Mouse (Mus musculus): Measurements from ENCODE around the gene Tbc1d1. TPM values are rescaled to one million over a fixed set of nuclear protein-coding genes. Genes with fewer than 3 reads are reported as not detected.

Tbc1d1 gene
- total and polyA plus RNA-seq, 3 experiments: 26.0 to 38.6 (median 31.9) TPM

GRCm38 (mm10) chr5:64236561-64236960, 80.5 kb downstream of the Tbc1d1 start:
- Histone ChIP-seq H3K9me3 (replicated peaks; ENCODE audit: low read length) (no peaks in the 10 kb centered on the region), H3K4me1 (ENCODE audit: control insufficient read depth in 1 of 2, insufficient read depth in 2 of 2) (peaks cover 17 to 93% of the 10 kb centered on the region in 2 experiments), H3K27me3 (replicated peaks) (no peaks in the 10 kb centered on the region), H3K79me2 (replicated peaks; ENCODE audit: control insufficient read depth, extremely low read depth, insufficient read depth, poor library complexity, severe bottlenecking) (peaks cover 6% of the 10 kb centered on the region; the same call in 1 of the 2 replicates), H3K27ac (ENCODE audit: insufficient read depth, low read depth) (no peak overlapping the region), H3K4me2 (ENCODE audit: insufficient read depth, low read depth, poor library complexity, severe bottlenecking) (no peak overlapping the region), H3K9ac (ENCODE audit: insufficient read depth, low read depth) (no peak overlapping the region), H3K36me3 (replicated peaks in 1 of 2; ENCODE audit: control insufficient read depth in 1 of 2, insufficient read depth in 1 of 2, low read length in 1 of 2) (peaks cover 0 to 7% of the 10 kb centered on the region in 2 experiments), H3K4me3 (replicated peaks in 1 of 3; ENCODE audit: low read depth in 2 of 3, low read length in 2 of 3, poor library complexity in 1 of 3) (no peak overlapping the region)
- in situ Hi-C loops (cut with MboI; ENCODE audit: low pct_ligation_motif_present, low pct_unique_long_range_greater_than_20kb, low sequenced_read_pairs): no loop called here
- dilution Hi-C loops (cut with MboI; ENCODE audit: extremely low pct_ligation_motif_present, extremely low pct_unique_long_range_greater_than_20kb, low sequenced_read_pairs): no loop called here
- TF ChIP-seq MAX (IDR thresholded peaks at IDR 0.05; ENCODE audit: low read length) (no peak), ZMIZ1 (IDR thresholded peaks at IDR 0.05; ENCODE audit: low read depth, low read length) (no peak), MYC (IDR thresholded peaks at IDR 0.05; ENCODE audit: low read depth, low read length) (no peak), ZKSCAN1 (IDR thresholded peaks at IDR 0.05; ENCODE audit: borderline replicate concordance, low read depth, low read length) (no peak), JUND (conservative IDR thresholded peaks at IDR 0.05; ENCODE audit: low read depth, low read length) (no peak), ZNF384 (IDR thresholded peaks at IDR 0.05; ENCODE audit: low read depth, low read length) (no peak), ELF1 (IDR thresholded peaks at IDR 0.05; ENCODE audit: low read depth, low read length) (no peak)
- no peak for DNase-seq (ENCODE audit: extremely low read depth)

- H3K9ac ChIP-seq (ENCODE audit: insufficient read depth, low read depth): no peak overlapping the region
- peaks cover 23 to 93% of the 10 kb centered on the region in 2 experiments for H3K4me1 ChIP-seq (ENCODE audit: control insufficient read depth in 1 of 2, insufficient read depth in 2 of 2)
- in situ Hi-C loops (cut with MboI; ENCODE audit: low pct_ligation_motif_present, low pct_unique_long_range_greater_than_20kb, low sequenced_read_pairs) (no loop called here), dilution Hi-C loops (cut with MboI; ENCODE audit: extremely low pct_ligation_motif_present, extremely low pct_unique_long_range_greater_than_20kb, low sequenced_read_pairs) (no loop called here)
- no peak for DNase-seq (ENCODE audit: extremely low read depth)
- H3K36me3 ChIP-seq (replicated peaks in 1 of 2; ENCODE audit: control insufficient read depth in 1 of 2, insufficient read depth in 1 of 2, low read length in 1 of 2): peaks cover 0 to 7% of the 10 kb centered on the region in 2 experiments
- no peak overlapping the region for H3K27ac ChIP-seq (ENCODE audit: insufficient read depth, low read depth)
- peaks cover 6% of the 10 kb centered on the region; the same call in 1 of the 2 replicates for H3K79me2 ChIP-seq (replicated peaks; ENCODE audit: control insufficient read depth, extremely low read depth, insufficient read depth, poor library complexity, severe bottlenecking)
- H3K27me3 ChIP-seq (replicated peaks): no peaks in the 10 kb centered on the region
- no peak for TF ChIP-seq BHLHE40 (IDR thresholded peaks at IDR 0.05; ENCODE audit: low read depth, low read length)
- no peak for TF ChIP-seq PAX5 (IDR thresholded peaks at IDR 0.05; ENCODE audit: low read length)
- no peak for TF ChIP-seq USF2 (conservative IDR thresholded peaks at IDR 0.05; ENCODE audit: low read depth, low read length)
- no peak for TF ChIP-seq EP300 (IDR thresholded peaks at IDR 0.05; ENCODE audit: low read length)
- no peak for TF ChIP-seq ZMIZ1 (IDR thresholded peaks at IDR 0.05; ENCODE audit: low read depth, low read length)
- TF ChIP-seq CTCF (conservative IDR thresholded peaks at IDR 0.05 in 1 of 2, IDR thresholded peaks at IDR 0.05 in 1 of 2; ENCODE audit: low read depth in 2 of 2, low read length in 2 of 2): no peak
- no peak for TF ChIP-seq RCOR1 (conservative IDR thresholded peaks at IDR 0.05; ENCODE audit: low read depth, low read length)
- no peak for TF ChIP-seq KAT2A (IDR thresholded peaks at IDR 0.05; ENCODE audit: insufficient replicate concordance, low read length)
- H3K9me3 ChIP-seq (replicated peaks; ENCODE audit: low read length): no peaks in the 10 kb centered on the region
- no peak overlapping the region for H3K4me2 ChIP-seq (ENCODE audit: insufficient read depth, low read depth, poor library complexity, severe bottlenecking)
- no peak overlapping the region for H3K4me3 ChIP-seq (replicated peaks in 1 of 3; ENCODE audit: low read depth in 2 of 3, low read length in 2 of 3, poor library complexity in 1 of 3)
Observed at GRCm38 (mm10) chr5:64237263-64237662, 81.2 kb downstream of the Tbc1d1 start.

GRCm38 (mm10) chr5:64237693-64238092, 81.6 kb downstream of the Tbc1d1 start:
- no peaks in the 10 kb centered on the region for H3K27me3 ChIP-seq (replicated peaks)
- H3K27ac ChIP-seq (ENCODE audit: insufficient read depth, low read depth): no peak overlapping the region
- peaks cover 23 to 93% of the 10 kb centered on the region in 2 experiments for H3K4me1 ChIP-seq (ENCODE audit: control insufficient read depth in 1 of 2, insufficient read depth in 2 of 2)
- H3K36me3 ChIP-seq (replicated peaks in 1 of 2; ENCODE audit: control insufficient read depth in 1 of 2, insufficient read depth in 1 of 2, low read length in 1 of 2): peaks cover 0 to 8% of the 10 kb centered on the region in 2 experiments
- dilution Hi-C loops (cut with MboI; ENCODE audit: extremely low pct_ligation_motif_present, extremely low pct_unique_long_range_greater_than_20kb, low sequenced_read_pairs): no loop called here
- H3K79me2 ChIP-seq (replicated peaks; ENCODE audit: control insufficient read depth, extremely low read depth, insufficient read depth, poor library complexity, severe bottlenecking): peaks cover 6% of the 10 kb centered on the region; the same call in 1 of the 2 replicates
- H3K4me2 ChIP-seq (ENCODE audit: insufficient read depth, low read depth, poor library complexity, severe bottlenecking): no peak overlapping the region
- H3K4me3 ChIP-seq (replicated peaks in 1 of 3; ENCODE audit: low read depth in 2 of 3, low read length in 2 of 3, poor library complexity in 1 of 3): no peak overlapping the region
- TF ChIP-seq ZNF384 (IDR thresholded peaks at IDR 0.05; ENCODE audit: low read depth, low read length): peak; percentile 57
- no peak for TF ChIP-seq KAT2A (IDR thresholded peaks at IDR 0.05; ENCODE audit: insufficient replicate concordance, low read length)
- H3K9me3 ChIP-seq (replicated peaks; ENCODE audit: low read length): no peaks in the 10 kb centered on the region
- H3K9ac ChIP-seq (ENCODE audit: insufficient read depth, low read depth): no peak overlapping the region
- in situ Hi-C loops (cut with MboI; ENCODE audit: low pct_ligation_motif_present, low pct_unique_long_range_greater_than_20kb, low sequenced_read_pairs): no loop called here
- no peak for DNase-seq (ENCODE audit: extremely low read depth)
